Mouse (Mus musculus) heart, adult 8-10 months (tissue): ENCODE results near the gene Tmem72. TPM values are rescaled to one million over a fixed set of nuclear protein-coding genes. Genes with fewer than 3 reads are reported as not detected.

Experiments used
- DNase-seq: peaks from one replicate; pipeline ENCODE4 v3.0.0; 2022; ENCODE audit warnings: low spot score
- microRNA-seq: library from miRNA; unstranded; fragments of <30 nt; microRNA quantifications from one replicate; pipeline ENCODE4 v1.2.0, GENCODE M21; 2022
- total RNA-seq, 4 experiments: library from RNA; stranded (reverse); gene quantifications; 2 replicates each; pipeline ENCODE4 v1.2.4; 2022

Gene Tmem72
- total RNA-seq, 4 experiments from 2014 or later = 0.03 TPM; not detected in 1

DNA sequence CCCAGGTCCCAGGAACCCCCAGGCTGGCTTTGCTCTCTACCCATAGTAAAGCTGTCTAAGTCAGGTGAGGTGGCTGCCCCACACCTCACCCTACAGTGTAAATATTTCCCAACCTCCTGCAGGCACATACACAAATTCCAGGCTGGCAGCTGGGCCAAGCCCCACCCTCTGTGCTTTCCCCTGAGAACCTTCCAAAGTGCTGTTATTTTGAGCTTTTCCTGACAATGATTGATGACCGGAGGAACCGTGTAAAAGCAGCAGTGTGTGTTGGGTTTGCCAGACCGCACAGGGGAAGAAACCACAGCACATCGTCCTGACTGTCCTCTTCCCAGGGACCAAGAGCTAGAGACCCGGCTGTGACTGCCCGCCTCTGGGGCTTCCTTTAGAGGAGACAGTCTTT lies 66.3 kb downstream of the Tmem72 start, which contains the start of gene Depp1:
Gene Depp1 (plus strand): TSS at position 204 of the 400 bp plus-strand sequence.
- peak; percentile 89 for DNase-seq

GRCm38 (mm10) chr6:116649811-116650210 lies 66.9 kb downstream of the Tmem72 start:
- DNase-seq = no peak

GRCm38 (mm10) chr6:116647763-116648162 lies 69.0 kb downstream of the Tmem72 start:
- DNase-seq = peak; percentile 85

GRCm38 (mm10) chr6:116644335-116644734 lies 72.4 kb downstream of the Tmem72 start:
- DNase-seq = peak; percentile 82

GRCm38 (mm10) chr6:116643881-116644280 lies 72.8 kb downstream of the Tmem72 start:
- no peak for DNase-seq

DNA sequence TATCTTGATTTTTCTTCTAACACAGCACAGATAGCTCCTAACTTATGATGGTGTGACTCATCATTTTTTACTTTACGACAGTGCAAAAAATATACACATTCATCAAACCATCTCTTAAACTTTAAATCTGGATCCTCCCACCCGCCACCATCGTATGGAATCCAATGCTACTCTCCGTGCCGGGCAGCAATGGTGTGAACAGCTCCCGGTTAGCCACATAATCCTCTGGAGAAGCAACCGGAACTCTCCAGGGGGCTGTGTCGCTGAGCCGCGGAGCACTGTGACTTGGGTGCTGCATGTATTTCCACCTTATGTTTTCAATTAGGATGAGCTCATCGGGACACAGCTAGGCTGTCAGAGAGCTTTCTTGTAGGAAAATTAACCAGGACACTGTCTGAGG lies 73.8 kb downstream of the Tmem72 start:
- DNase-seq = no peak

DNA sequence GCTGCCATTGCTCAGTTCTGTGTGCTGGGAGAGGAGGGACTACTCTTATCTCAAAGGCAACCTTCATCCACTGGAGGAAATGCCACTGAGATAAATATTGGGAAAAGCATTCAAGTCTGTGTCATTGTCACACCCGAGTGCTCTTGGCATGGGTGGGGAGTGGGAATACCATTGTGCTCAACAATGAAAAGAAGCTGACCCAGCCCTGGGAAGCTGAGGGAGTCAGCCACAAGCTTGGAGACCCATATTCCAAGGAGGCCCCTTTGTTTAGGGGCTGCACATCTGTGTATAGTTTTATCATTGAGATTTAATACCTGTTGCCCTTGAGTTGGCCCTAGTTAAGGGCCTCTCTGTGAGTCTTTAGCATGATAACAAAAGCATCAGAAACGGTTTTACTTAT lies 77.0 kb downstream of the Tmem72 start:
- DNase-seq = no peak

DNA sequence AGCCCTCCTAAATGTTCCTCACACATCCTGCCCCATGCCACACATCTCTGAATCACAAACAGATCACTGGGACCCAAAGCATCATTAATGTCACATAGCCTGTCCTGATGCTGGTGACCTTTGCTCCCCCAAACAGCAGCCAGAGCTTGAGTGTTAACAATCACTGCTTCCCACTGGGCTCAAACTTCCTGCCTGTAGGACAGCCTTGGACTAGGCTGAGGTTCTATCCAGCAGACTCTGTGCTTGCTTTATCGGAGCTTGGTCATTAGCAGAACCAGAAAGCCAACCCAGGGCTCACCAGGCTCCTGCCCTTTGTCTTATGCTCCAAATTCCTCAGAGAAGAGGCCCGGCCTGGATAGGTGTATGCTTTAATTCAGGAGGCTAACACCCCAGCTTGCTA lies 77.8 kb downstream of the Tmem72 start:
- no peak for DNase-seq

DNA sequence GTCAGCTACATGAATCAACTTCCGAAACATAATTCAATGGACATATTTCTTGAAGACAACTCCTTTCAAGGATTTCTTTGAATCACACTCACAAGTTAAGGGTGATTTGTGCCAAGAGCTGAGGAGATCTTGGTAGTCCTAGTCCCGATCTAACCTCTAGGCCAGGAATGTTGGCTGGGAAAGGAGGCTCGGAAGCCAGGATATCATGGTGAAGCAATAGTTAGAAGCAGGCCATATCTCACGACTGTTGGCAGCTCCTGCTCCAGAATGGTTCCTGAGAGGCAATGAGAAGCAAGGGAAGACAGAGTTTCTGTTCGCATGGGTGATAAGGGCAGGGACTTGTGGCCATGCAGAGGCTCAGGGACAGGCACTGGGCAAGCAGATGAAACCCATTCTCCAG lies 79.2 kb downstream of the Tmem72 start:
- no peak for DNase-seq

DNA sequence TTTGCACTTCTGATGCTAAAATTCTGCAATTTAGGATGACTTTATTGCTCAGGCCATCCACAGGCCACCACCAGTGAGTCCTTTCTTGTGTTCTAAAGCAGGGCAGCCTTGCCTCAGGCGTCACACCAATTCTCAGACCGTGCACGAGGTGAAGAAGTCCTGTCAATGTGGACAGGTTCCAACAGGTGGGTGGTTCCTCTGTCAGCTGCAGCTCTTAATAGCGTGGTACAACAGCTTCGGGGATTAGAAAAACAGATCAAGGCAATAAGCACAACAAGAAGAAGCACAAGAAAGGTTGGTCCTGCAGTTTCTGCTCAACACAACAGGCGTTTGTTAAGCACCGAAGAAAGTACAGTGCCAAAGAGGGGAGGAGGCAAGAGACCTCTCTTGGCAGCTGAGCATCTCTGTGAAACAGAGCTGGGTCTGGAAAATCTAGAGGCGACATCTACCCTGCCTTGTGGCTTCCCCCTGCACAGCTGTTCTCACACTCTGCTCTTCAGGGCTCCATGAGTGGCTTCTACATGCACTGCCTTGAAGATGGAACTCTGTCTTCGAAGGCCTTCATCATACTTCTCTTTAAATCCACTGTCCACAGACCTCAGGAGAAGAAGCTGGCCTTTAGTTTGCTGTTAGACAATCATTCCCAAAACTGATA lies 80.0 kb downstream of the Tmem72 start:
- no peak for DNase-seq

DNA sequence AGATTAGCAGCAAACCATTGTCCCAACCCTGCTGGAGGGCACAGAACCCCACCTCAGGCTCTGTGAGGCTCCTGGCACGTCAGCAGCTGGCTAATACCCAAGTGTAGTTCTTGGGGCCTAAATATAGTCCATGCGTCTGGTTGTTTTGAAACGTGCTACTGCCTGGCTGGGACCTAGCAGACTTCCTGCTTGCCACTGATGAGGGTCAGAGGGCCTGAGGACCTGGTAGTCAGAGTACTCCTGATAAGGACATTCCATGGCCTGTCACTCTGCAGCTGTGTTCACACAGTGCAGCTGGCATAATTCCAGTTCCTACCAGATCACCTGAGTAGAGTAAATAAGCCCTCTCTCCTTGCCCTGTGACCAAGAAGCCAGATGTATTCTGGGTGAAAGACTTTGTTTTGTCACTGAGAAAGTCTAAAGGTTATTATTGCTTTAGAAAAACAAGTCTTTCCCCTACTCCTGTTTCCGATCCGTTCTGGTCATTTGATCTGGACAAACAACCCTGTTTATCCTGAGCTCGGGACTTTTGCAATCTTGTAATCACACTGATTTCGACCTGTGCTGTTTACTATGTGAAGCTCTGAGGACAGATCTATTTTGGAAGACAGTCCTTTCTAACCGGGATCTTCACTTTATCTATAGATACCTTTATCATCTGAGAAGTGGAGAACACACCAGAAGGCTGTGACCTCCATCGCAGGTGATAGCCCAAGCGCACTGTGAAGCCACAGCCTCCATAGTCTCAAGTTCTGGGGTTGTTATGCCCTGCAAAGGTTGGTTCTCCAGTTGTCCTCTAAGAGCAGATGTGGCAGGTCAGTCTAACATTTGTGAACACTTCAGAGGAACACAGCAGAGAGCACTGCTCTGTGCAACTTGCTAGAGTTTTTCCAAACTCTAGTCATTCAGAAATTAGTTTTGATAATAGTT lies 81.2 kb downstream of the Tmem72 start:
- peak; percentile 93 for DNase-seq

GRCm38 (mm10) chr6:116633741-116634695 lies 82.7 kb downstream of the Tmem72 start:
- DNase-seq = no peak

- peak; percentile 87 for DNase-seq
Measured at GRCm38 (mm10) chr6:116632129-116632528, 84.6 kb downstream of the Tmem72 start.

GRCm38 (mm10) chr6:116629766-116630165 lies 86.9 kb downstream of the Tmem72 start:
- no peak for DNase-seq

Small RNA genes within 50 kb of the gene (microRNA-seq; reads per million reads assigned to microRNA genes)
- not detected for gene Mir7043

Other genes starting within 250 kb of the Tmem72 start
- gene Olfr211, start 227.8 kb downstream of the Tmem72 start, total RNA-seq = not detected
- not detected for gene Olfr212, start 210.4 kb downstream of the Tmem72 start, total RNA-seq
- not detected for gene Olfr213, start 178.5 kb downstream of the Tmem72 start, total RNA-seq
- gene Gm5580, start 165.8 kb downstream of the Tmem72 start, total RNA-seq = 1 to 10 TPM; 1.4 to 2.0 (median 1.8) TPM
- gene Olfr214, start 162.7 kb downstream of the Tmem72 start, total RNA-seq = not detected
- gene Olfr215, start 132.7 kb downstream of the Tmem72 start, total RNA-seq = not detected
- gene Zfp422, start 87.9 kb downstream of the Tmem72 start, total RNA-seq = 10 to 100 TPM; 13.6 to 15.5 (median 14.8) TPM
- 10 to 100 TPM; 32.2 to 58.5 (median 41.2) TPM for gene Depp1, start 66.3 kb downstream of the Tmem72 start, total RNA-seq
- 1 to 10 TPM; 3.7 to 7.0 (median 5.1) TPM for gene Rassf4, start 43.0 kb downstream of the Tmem72 start, total RNA-seq